Mouse (Mus musculus) limb, embryonic 15.5 days (tissue): ENCODE results near the gene Robo1. TPM values are rescaled to one million over a fixed set of nuclear protein-coding genes. Genes with fewer than 3 reads are reported as not detected.

ENCODE experiments used
- ATAC-seq: fragments of 200-750 bp; cut with Nextera tagmentation; 2 replicates; pipeline ENCODE4 v1.8.0; 2017; ENCODE audit warnings: low read depth, moderate TSS enrichment; ENCODE audit not compliant: insufficient number of reproducible peaks, low FRiP score, low TSS enrichment
- H3K27ac ChIP-seq: fragments of 300-500 bp; sonication (generic); 2 replicates; pipeline ENCODE4 v1.5.1; 2015; ENCODE audit warnings: moderate library complexity, mild to moderate bottlenecking, inconsistent platforms
- H3K27me3 ChIP-seq: fragments of 300-500 bp; sonication (generic); 2 replicates; pipeline ENCODE4 v1.6.1; 2015; ENCODE audit warnings: inconsistent platforms
- H3K36me3 ChIP-seq: fragments of 300-500 bp; sonication (generic); 2 replicates; pipeline ENCODE4 v1.6.1; 2015; ENCODE audit warnings: inconsistent platforms
- H3K4me1 ChIP-seq: fragments of 300-500 bp; sonication (generic); 2 replicates; pipeline ENCODE4 v1.6.1; 2015; ENCODE audit warnings: inconsistent platforms
- H3K4me2 ChIP-seq: fragments of 300-500 bp; sonication (generic); 2 replicates; pipeline ENCODE4 v1.6.1; 2015; ENCODE audit warnings: mild to moderate bottlenecking, inconsistent platforms
- H3K4me3 ChIP-seq: fragments of 300-500 bp; sonication (generic); 2 replicates; pipeline ENCODE4 v1.5.1; 2015; ENCODE audit warnings: mild to moderate bottlenecking, inconsistent platforms
- H3K9ac ChIP-seq: fragments of 300-500 bp; sonication (generic); 2 replicates; pipeline ENCODE4 v1.6.1; 2015; ENCODE audit warnings: inconsistent platforms
- H3K9me3 ChIP-seq: fragments of 300-500 bp; sonication (generic); 2 replicates; pipeline ENCODE4 v1.6.1; 2016; ENCODE audit warnings: inconsistent platforms
- WGBS: fragments of 180-500 bp; shearing (Covaris S2); methylation state at CpG from one replicate; pipeline ENCODE4 v1.1.7; 2015; 5-methylcytosine and 5-hydroxymethylcytosine counted together
- polyA plus RNA-seq: library from polyadenylated mRNA; unstranded; fragments of >200 nt; fragmentation: Nextera tagmentation; extraction: Ambion mirVana; gene quantifications from 2 replicates; pipeline ENCODE4 v1.2.1, GENCODE M21; 2015

Robo1 gene
- polyA plus RNA-seq, 1 experiment from 2014 or later = 36.3 TPM

DNA sequence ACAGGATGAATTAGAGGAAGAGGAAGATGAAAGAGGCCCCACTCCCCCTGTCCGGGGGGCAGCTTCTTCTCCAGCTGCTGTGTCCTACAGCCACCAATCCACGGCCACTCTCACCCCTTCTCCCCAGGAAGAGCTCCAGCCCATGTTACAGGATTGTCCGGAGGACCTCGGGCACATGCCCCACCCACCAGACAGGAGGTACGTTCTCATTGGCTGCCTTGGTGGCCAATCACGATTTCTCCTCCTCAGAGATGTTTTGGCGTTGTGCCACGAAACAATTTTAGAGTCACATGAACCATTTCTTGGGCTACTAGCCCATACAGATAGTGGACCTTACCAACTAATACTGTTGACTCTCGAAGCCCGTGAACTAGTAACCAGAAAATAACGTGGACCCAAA lies 704.8 kb downstream of the Robo1 start:
- Histone ChIP-seq H3K9ac (no peak overlapping the region), H3K27ac (no peak overlapping the region), H3K36me3 (peaks cover 12% of the 10 kb centered on the region; the same call in 1 of the 2 replicates), H3K4me2 (no peak overlapping the region), H3K9me3 (no peaks in the 10 kb centered on the region), H3K4me3 (no peak overlapping the region), H3K4me1 (peaks cover 9% of the 10 kb centered on the region; the same call in 1 of the 2 replicates), H3K27me3 (no peaks in the 10 kb centered on the region)
- WGBS = 87% methylated on average over 11 of the region's 11 CpGs
- no peak for ATAC-seq

DNA sequence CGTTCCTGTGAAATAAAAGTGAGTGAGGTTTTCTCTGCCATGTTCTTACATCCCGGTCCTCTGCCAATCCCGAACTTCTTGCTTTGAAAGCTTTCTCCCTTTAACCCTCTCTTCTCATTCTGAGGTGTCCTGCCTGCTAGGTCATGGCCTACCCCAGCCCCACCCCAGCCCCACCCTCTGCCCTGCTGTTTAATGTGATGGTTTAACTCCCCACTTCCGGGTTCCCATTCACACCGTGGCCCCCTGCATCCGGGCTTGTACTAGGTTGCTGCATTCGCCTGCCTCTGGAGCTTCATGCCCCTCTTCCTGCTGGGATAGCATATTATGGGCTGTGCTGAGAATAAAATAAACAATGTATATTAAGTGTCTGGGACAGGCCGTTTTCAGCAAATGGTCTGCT lies 706.4 kb downstream of the Robo1 start:
- ATAC-seq = no peak
- no peak overlapping the region for H3K4me2 ChIP-seq
- no peaks in the 10 kb centered on the region for H3K9me3 ChIP-seq
- no peaks in the 10 kb centered on the region for H3K27me3 ChIP-seq
- no peak overlapping the region for H3K4me3 ChIP-seq
- H3K36me3 ChIP-seq = peaks cover 11% of the 10 kb centered on the region; the same call in 1 of the 2 replicates
- H3K27ac ChIP-seq = no peak overlapping the region
- H3K4me1 ChIP-seq = peaks cover 6% of the 10 kb centered on the region; the same call in 1 of the 2 replicates
- no peak overlapping the region for H3K9ac ChIP-seq
- WGBS = 49% methylated on average over 8 of the region's 8 CpGs

DNA sequence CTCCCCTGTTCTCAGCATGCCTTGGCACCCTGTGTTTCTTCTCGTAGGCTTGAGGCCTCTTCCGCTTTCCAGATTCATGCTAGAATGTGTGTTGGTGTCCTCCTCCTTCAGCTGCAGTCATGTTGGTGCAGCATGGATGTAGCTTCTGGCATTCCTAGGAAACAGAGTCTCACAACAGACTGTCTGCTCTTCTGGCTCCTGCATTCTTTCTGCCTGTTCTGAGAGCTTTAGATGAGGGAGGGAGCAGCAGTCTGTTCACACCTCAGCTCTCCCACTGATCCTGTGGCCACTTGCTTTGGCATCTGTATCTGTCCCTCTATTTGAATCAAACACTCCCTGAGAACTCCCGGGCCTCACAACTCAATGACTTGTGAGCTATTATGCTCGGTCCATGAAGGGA lies 707.9 kb downstream of the Robo1 start:
- Histone ChIP-seq H3K36me3 (peaks cover 8% of the 10 kb centered on the region; the same call in 1 of the 2 replicates), H3K9me3 (no peaks in the 10 kb centered on the region), H3K4me2 (no peak overlapping the region), H3K4me3 (no peak overlapping the region), H3K4me1 (peaks cover 6% of the 10 kb centered on the region; the same call in 1 of the 2 replicates), H3K9ac (no peak overlapping the region), H3K27me3 (no peaks in the 10 kb centered on the region), H3K27ac (0 out of 2 replicates have a peak overlapping the region, but pooled peaks have one; percentile 18)
- WGBS = 56% methylated on average over 4 of the region's 4 CpGs
- ATAC-seq = no peak

DNA sequence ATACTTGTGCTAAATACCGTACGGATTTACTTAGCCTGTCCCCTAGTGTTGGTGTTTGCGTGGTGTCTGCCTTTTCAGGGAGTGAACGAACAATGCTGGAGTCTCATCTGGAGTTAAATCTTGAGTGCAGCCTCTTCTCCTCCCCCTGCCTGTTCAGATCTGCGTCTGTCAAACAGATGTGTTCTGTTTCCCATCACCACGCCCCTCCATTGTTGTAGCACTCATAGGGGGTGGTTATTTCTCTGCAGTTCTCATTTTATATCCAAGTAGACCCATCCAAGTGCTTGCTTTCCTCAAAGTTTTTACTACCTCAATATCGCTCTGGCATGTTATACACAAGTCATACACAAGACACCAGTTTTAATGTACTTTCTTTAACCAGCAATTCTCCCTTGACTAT lies 708.7 kb downstream of the Robo1 start:
- peak; percentile 71; the same call in 1 of the 2 replicates for ATAC-seq
- peak overlapping the region; percentile 38; the same call in 1 of the 2 replicates for H3K27ac ChIP-seq
- no peak overlapping the region for H3K9ac ChIP-seq
- H3K4me3 ChIP-seq = no peak overlapping the region
- peaks cover 6% of the 10 kb centered on the region; the same call in 1 of the 2 replicates for H3K4me1 ChIP-seq
- H3K27me3 ChIP-seq = no peaks in the 10 kb centered on the region
- peaks cover 8% of the 10 kb centered on the region; the same call in 1 of the 2 replicates for H3K36me3 ChIP-seq
- no peaks in the 10 kb centered on the region for H3K9me3 ChIP-seq
- WGBS = 35% methylated on average over 7 of the region's 7 CpGs
- H3K4me2 ChIP-seq = no peak overlapping the region

DNA sequence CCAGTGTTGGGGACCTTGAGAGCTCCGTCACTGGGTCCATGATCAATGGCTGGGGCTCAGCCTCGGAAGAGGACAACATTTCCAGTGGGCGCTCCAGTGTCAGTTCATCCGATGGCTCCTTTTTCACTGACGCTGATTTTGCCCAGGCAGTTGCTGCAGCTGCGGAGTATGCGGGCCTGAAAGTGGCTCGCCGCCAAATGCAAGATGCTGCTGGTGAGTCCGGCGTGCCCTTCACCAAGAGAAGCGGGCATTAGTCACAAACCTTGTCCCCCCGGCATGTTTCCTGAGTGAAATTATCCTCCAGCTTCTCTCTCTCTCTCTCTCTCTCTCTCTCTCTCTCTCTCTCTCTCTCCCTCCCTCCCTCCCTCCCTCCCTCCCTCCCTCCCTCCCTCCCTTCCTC lies 716.2 kb downstream of the Robo1 start:
- no peak overlapping the region for H3K4me3 ChIP-seq
- no peak overlapping the region for H3K9ac ChIP-seq
- H3K4me2 ChIP-seq = no peak overlapping the region
- no peak for ATAC-seq
- 95% methylated on average over 13 of the region's 13 CpGs for WGBS
- no peak overlapping the region for H3K27ac ChIP-seq
- no peaks in the 10 kb centered on the region for H3K9me3 ChIP-seq
- no peaks in the 10 kb centered on the region for H3K27me3 ChIP-seq
- H3K4me1 ChIP-seq = peaks cover 6% of the 10 kb centered on the region; the same call in 1 of the 2 replicates
- H3K36me3 ChIP-seq = peaks cover 13% of the 10 kb centered on the region

DNA sequence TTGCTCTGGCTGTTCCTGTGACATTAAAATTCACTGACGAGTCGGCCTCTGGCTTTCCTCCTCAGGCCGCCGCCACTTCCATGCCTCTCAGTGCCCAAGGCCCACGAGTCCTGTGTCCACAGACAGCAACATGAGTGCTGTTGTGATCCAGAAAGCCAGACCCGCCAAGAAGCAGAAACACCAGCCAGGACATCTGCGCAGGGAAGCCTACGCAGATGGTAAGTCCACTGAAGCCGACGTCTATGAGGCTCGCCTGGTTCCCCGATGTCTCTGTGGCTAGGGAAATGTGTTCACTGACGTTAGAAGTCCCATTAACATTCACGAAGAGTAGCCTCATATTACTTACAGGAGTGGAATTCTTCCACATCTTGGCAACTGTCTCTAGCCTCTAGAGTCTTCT lies 719.6 kb downstream of the Robo1 start:
- ATAC-seq = no peak
- Histone ChIP-seq H3K36me3 (peaks cover 17% of the 10 kb centered on the region), H3K27ac (0 out of 2 replicates have a peak overlapping the region, but pooled peaks have one; percentile 17), H3K9me3 (no peaks in the 10 kb centered on the region), H3K9ac (no peak overlapping the region), H3K27me3 (no peaks in the 10 kb centered on the region), H3K4me1 (peaks cover 6% of the 10 kb centered on the region; the same call in 1 of the 2 replicates), H3K4me2 (no peak overlapping the region), H3K4me3 (no peak overlapping the region)
- WGBS = 56% methylated on average over 14 of the region's 14 CpGs

DNA sequence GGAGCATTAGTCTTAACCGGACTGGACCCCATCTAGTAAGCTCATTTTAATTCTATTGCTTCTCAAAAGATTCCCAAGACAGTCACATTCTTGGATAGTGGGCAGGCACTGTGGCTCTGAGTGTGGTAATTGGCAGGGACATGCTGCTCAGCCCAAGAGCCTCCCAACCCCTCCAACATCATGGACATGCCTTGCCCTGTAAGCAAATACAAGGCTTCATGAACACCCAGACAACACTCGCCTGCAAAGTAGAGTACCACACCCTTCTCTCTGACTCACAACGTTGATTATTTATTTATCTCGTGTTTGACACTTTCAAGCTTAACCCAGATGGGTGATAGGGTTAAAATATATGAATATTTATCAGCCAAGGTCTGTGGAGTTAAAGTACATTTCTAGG lies 722.9 kb downstream of the Robo1 start:
- Histone ChIP-seq H3K27ac (no peak overlapping the region), H3K36me3 (peaks cover 15% of the 10 kb centered on the region), H3K27me3 (no peaks in the 10 kb centered on the region), H3K9me3 (no peaks in the 10 kb centered on the region), H3K4me2 (no peak overlapping the region), H3K4me1 (peaks cover 6% of the 10 kb centered on the region; the same call in 1 of the 2 replicates), H3K4me3 (no peak overlapping the region), H3K9ac (no peak overlapping the region)
- WGBS = 79% methylated on average over 4 of the region's 4 CpGs
- no peak for ATAC-seq

DNA sequence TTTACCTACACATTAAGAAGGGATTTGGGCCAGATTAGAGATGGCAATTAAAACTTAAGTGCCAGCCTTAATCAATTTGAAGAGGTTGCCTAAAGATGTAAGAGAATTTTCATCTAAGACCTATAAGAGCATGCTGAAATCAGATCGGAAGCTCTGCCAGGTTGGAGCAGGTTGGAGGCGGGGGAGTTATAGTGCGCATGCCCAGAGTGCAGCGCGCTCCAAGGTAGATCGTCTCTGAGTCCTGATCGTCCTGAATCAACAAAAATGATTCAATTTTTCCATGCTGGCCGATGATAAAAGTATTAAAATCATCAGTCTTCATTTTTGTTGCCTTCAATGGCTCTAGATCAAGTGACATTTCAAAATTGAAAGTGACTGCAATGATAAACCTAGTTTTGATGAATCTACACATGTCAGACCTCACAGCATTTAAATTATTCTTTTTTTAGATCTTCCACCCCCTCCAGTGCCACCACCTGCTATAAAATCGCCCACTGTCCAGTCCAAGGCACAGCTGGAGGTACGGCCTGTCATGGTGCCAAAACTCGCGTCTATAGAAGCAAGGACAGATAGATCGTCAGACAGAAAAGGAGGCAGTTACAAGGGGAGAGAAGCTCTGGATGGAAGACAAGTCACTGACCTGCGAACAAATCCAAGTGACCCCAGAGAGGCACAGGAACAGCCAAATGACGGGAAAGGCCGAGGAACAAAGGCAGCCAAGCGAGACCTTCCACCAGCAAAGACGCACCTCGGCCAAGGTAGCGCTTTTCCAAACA lies 727.3 kb downstream of the Robo1 start:
- 91% methylated on average over 20 of the region's 20 CpGs for WGBS
- H3K4me2 ChIP-seq = no peak overlapping the region
- H3K36me3 ChIP-seq = peaks cover 36% of the 10 kb centered on the region
- no peak for ATAC-seq
- H3K4me1 ChIP-seq = no peaks in the 10 kb centered on the region
- no peak overlapping the region for H3K4me3 ChIP-seq
- H3K9ac ChIP-seq = no peak overlapping the region
- no peak overlapping the region for H3K27ac ChIP-seq
- no peaks in the 10 kb centered on the region for H3K9me3 ChIP-seq
- no peaks in the 10 kb centered on the region for H3K27me3 ChIP-seq

DNA sequence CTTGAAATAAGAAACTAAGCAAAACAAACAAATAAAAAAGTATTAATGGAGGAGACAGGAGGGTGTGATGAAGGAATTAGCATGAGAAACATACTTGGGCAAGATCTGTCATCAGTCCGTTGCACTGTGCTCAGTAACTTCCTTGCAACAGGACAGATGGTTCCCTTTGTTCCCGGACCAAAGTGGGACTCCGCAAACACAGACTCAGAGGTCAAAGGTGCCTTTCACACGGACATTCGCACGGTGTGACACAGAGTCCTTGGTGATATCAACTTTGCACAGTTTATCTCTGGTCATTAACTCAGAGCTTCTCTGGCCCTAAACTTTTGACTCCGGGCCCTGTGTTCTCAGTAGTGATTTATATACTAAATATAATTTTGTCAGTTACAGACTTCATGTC lies 730.4 kb downstream of the Robo1 start:
- H3K27ac ChIP-seq = no peak overlapping the region
- no peaks in the 10 kb centered on the region for H3K27me3 ChIP-seq
- no peak overlapping the region for H3K4me3 ChIP-seq
- H3K36me3 ChIP-seq = peaks cover 57% of the 10 kb centered on the region
- no peaks in the 10 kb centered on the region; the same call in 1 of the 2 replicates for H3K9me3 ChIP-seq
- no peak overlapping the region for H3K9ac ChIP-seq
- no peak overlapping the region for H3K4me2 ChIP-seq
- H3K4me1 ChIP-seq = no peaks in the 10 kb centered on the region
- WGBS = 73% methylated on average over 7 of the region's 7 CpGs
- ATAC-seq = no peak

DNA sequence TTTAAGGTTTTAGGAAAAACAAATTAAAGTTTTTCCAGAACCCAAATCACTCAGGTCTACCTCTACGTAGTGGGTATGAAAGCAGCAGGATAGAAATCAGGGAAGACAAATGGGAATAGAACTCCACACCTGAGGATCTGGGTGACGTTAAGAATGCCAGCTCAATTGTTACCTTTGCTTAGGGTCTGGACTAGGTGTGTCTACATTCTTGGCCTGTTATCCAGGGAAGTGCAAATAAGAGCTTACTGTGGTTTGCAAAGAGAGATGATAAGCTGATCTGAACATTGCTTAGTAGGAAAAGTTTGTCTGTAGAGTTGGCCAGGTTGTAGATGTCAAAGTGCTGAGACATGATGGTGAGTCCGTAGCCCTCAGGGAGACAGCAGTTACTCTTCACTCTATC lies 754.4 kb downstream of the Robo1 start:
- WGBS = 82% methylated on average over 3 of the region's 3 CpGs
- Histone ChIP-seq H3K4me3 (no peak overlapping the region), H3K4me2 (no peak overlapping the region), H3K27ac (no peak overlapping the region), H3K36me3 (no peaks in the 10 kb centered on the region), H3K4me1 (no peaks in the 10 kb centered on the region), H3K9me3 (no peaks in the 10 kb centered on the region), H3K27me3 (no peaks in the 10 kb centered on the region), H3K9ac (no peak overlapping the region)
- ATAC-seq = no peak

DNA sequence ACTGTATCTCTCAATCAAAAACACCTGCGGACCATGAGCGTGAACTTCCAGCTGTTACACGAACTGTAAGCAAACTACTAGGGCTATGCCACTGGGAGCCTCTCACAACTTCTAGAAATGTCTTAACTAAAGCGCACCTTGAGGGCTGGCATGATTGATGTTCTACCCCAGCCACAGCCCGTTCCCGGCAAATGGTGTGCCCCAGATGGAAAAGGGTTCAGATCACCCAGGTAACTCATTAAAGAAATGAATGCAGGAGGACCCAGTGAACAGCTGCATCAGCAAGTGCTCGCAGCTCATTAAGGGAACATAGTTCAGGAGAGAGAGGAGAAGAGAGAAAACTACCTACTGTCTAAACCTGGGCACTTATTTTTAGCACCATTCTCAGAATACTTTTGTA lies 759.7 kb downstream of the Robo1 start:
- Histone ChIP-seq H3K4me1 (no peaks in the 10 kb centered on the region), H3K9me3 (no peaks in the 10 kb centered on the region), H3K4me2 (no peak overlapping the region), H3K27me3 (no peaks in the 10 kb centered on the region), H3K36me3 (no peaks in the 10 kb centered on the region), H3K27ac (no peak overlapping the region), H3K4me3 (no peak overlapping the region), H3K9ac (no peak overlapping the region)
- WGBS = 48% methylated on average over 7 of the region's 7 CpGs
- no peak for ATAC-seq

DNA sequence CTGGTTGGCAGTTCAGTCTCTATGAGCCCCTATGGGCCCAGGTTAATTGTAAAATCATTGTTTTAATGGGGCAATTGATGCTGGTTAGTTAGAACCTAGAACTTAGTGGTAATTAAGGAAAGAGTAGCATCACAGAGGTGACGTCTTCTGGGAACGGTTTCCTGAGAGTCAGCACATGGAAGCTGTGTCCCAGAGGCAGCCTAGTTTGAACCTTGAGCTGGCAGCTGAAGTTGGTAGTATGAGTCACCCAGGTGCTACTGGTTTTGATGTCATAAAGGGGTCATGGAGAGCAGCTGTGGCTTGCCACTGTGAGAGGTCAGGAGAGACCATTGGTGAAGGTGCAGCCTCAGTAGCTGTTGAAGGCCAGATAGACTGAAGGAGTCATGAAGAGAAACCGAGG lies 763.9 kb downstream of the Robo1 start:
- H3K9ac ChIP-seq = no peak overlapping the region
- WGBS = 95% methylated on average over 3 of the region's 3 CpGs

More for the DNA sequence above, 763.9 kb downstream of the Robo1 start:
- no peaks in the 10 kb centered on the region for H3K27me3 ChIP-seq
- H3K9me3 ChIP-seq = no peaks in the 10 kb centered on the region
- H3K4me3 ChIP-seq = no peak overlapping the region
- ATAC-seq = no peak
- H3K27ac ChIP-seq = no peak overlapping the region
- no peak overlapping the region for H3K4me2 ChIP-seq
- no peaks in the 10 kb centered on the region for H3K4me1 ChIP-seq
- no peaks in the 10 kb centered on the region for H3K36me3 ChIP-seq
